Mouse (Mus musculus) kidney, embryonic 15.5 days (tissue): ENCODE results near the gene Hoxa6. TPM values are rescaled to one million over a fixed set of nuclear protein-coding genes. Genes with fewer than 3 reads are reported as not detected.

Experiments
- ATAC-seq: fragments of 200-750 bp; cut with Nextera tagmentation; replicated peaks from 2 replicates; pipeline ENCODE4 v1.8.0; 2017; ENCODE audit warnings: moderate TSS enrichment; ENCODE audit not compliant: low FRiP score
- H3K27ac ChIP-seq: fragments of 300-500 bp; sonication (generic); 2 replicates; pipeline ENCODE4 v1.5.1; 2015; ENCODE audit warnings: mild to moderate bottlenecking, inconsistent platforms
- H3K27me3 ChIP-seq: fragments of 300-500 bp; sonication (generic); 2 replicates; pipeline ENCODE4 v1.6.1; 2015; ENCODE audit warnings: inconsistent platforms
- H3K36me3 ChIP-seq: fragments of 300-500 bp; sonication (generic); 2 replicates; pipeline ENCODE4 v1.6.1; 2015; ENCODE audit warnings: inconsistent platforms
- H3K4me1 ChIP-seq: fragments of 300-500 bp; sonication (generic); 2 replicates; pipeline ENCODE4 v1.6.1; 2015; ENCODE audit warnings: inconsistent platforms
- H3K4me2 ChIP-seq: fragments of 300-500 bp; sonication (generic); 2 replicates; pipeline ENCODE4 v1.6.1; 2015; ENCODE audit warnings: moderate library complexity, mild to moderate bottlenecking, inconsistent platforms
- H3K4me3 ChIP-seq: fragments of 300-500 bp; sonication (generic); replicated peaks from 2 replicates; pipeline ENCODE4 v1.5.1; 2015; ENCODE audit warnings: mild to moderate bottlenecking, inconsistent platforms
- H3K9ac ChIP-seq: fragments of 300-500 bp; sonication (generic); 2 replicates; pipeline ENCODE4 v1.6.1; 2015; ENCODE audit warnings: mild to moderate bottlenecking, inconsistent platforms
- H3K9me3 ChIP-seq: fragments of 300-500 bp; sonication (generic); replicated peaks from 2 replicates; pipeline ENCODE4 v1.6.1; 2016; ENCODE audit warnings: inconsistent platforms
- WGBS: fragments of 180-500 bp; shearing (Covaris S2); methylation state at CpG from one replicate; pipeline ENCODE4 v1.1.7; 2015; ENCODE audit warnings: mixed read lengths; 5-methylcytosine and 5-hydroxymethylcytosine counted together
- polyA plus RNA-seq: library from polyadenylated mRNA; unstranded; fragments of >200 nt; fragmentation: Nextera tagmentation; extraction: Ambion mirVana; gene quantifications from 2 replicates; pipeline ENCODE4 v1.2.1, GENCODE M21; 2015

The Hoxa6 gene
- polyA plus RNA-seq, 1 experiment from 2014 or later: 4.3 TPM

- Histone ChIP-seq H3K4me2 (peak overlapping the region; percentile 74), H3K9me3 (no peaks in the 10 kb centered on the region), H3K27me3 (peaks cover 25% of the 10 kb centered on the region), H3K9ac (peak overlapping the region; percentile 96), H3K4me1 (peaks cover 57% of the 10 kb centered on the region), H3K4me3 (peak overlapping the region; percentile 76), H3K27ac (peak overlapping the region; percentile 95), H3K36me3 (no peaks in the 10 kb centered on the region)
- ATAC-seq: no peak
- under 1% methylated on average over 30 of the region's 30 CpGs for WGBS
Observed at GRCm38 (mm10) chr6:52239625-52240388, 31.3 kb upstream of the Hoxa6 start.

- 2% methylated on average over 7 of the region's 7 CpGs for WGBS
- H3K27ac ChIP-seq: peak overlapping the region; percentile 70
- H3K36me3 ChIP-seq: no peaks in the 10 kb centered on the region
- H3K4me1 ChIP-seq: peaks cover 63% of the 10 kb centered on the region
- peak overlapping the region; percentile 96 for H3K9ac ChIP-seq
- H3K4me3 ChIP-seq: peak overlapping the region; percentile 76
- peaks cover 28% of the 10 kb centered on the region for H3K27me3 ChIP-seq
- H3K9me3 ChIP-seq: no peaks in the 10 kb centered on the region
- peak overlapping the region; percentile 74 for H3K4me2 ChIP-seq
- no peak for ATAC-seq
Observed at GRCm38 (mm10) chr6:52238976-52239375, 30.5 kb upstream of the Hoxa6 start.

- Histone ChIP-seq H3K27ac (peak overlapping the region; percentile 97), H3K36me3 (no peaks in the 10 kb centered on the region), H3K4me1 (peaks cover 59% of the 10 kb centered on the region), H3K4me2 (peak overlapping the region; percentile 74), H3K9ac (peak overlapping the region; percentile 96), H3K27me3 (peaks cover 21% of the 10 kb centered on the region; the same call in 1 of the 2 replicates), H3K9me3 (no peaks in the 10 kb centered on the region), H3K4me3 (peak overlapping the region; percentile 76)
- WGBS: 6% methylated on average over 7 of the region's 7 CpGs
- no peak for ATAC-seq
Observed at GRCm38 (mm10) chr6:52238155-52238545, 29.6 kb upstream of the Hoxa6 start.

GRCm38 (mm10) chr6:52237346-52238154 is 29.0 kb upstream of the Hoxa6 start:
- peak overlapping the region; percentile 97 for H3K27ac ChIP-seq
- peak overlapping the region; percentile 76 for H3K4me3 ChIP-seq
- peaks cover 17% of the 10 kb centered on the region; the same call in 1 of the 2 replicates for H3K27me3 ChIP-seq
- WGBS: 9% methylated on average over 10 of the region's 10 CpGs
- H3K9me3 ChIP-seq: no peaks in the 10 kb centered on the region
- peaks cover 53% of the 10 kb centered on the region for H3K4me1 ChIP-seq
- no peaks in the 10 kb centered on the region for H3K36me3 ChIP-seq
- H3K9ac ChIP-seq: peak overlapping the region; percentile 96
- no peak for ATAC-seq
- peak overlapping the region; percentile 74 for H3K4me2 ChIP-seq

- peaks cover 47% of the 10 kb centered on the region for H3K4me1 ChIP-seq
- 25% methylated on average over 3 of the region's 3 CpGs for WGBS
- peak overlapping the region; percentile 97 for H3K27ac ChIP-seq
- H3K36me3 ChIP-seq: no peaks in the 10 kb centered on the region
- no peaks in the 10 kb centered on the region for H3K9me3 ChIP-seq
- H3K4me3 ChIP-seq: peak overlapping the region; percentile 76
- peak overlapping the region; percentile 74 for H3K4me2 ChIP-seq
- peak overlapping the region; percentile 96 for H3K9ac ChIP-seq
- ATAC-seq: no peak
- peaks cover 16% of the 10 kb centered on the region; the same call in 1 of the 2 replicates for H3K27me3 ChIP-seq
Observed at GRCm38 (mm10) chr6:52236806-52237205, 28.3 kb upstream of the Hoxa6 start.

GRCm38 (mm10) chr6:52235866-52236265 is 27.3 kb upstream of the Hoxa6 start:
- H3K4me3 ChIP-seq: peak overlapping the region; percentile 76
- 17% methylated on average over 6 of the region's 6 CpGs for WGBS
- H3K4me1 ChIP-seq: peaks cover 38% of the 10 kb centered on the region
- peak overlapping the region; percentile 97 for H3K27ac ChIP-seq
- H3K9me3 ChIP-seq: no peaks in the 10 kb centered on the region
- peak overlapping the region; percentile 74 for H3K4me2 ChIP-seq
- peaks cover 11% of the 10 kb centered on the region; the same call in 1 of the 2 replicates for H3K27me3 ChIP-seq
- no peak for ATAC-seq
- no peaks in the 10 kb centered on the region for H3K36me3 ChIP-seq
- H3K9ac ChIP-seq: peak overlapping the region; percentile 96

GRCm38 (mm10) chr6:52235267-52235666 is 26.7 kb upstream of the Hoxa6 start:
- Histone ChIP-seq H3K27ac (peak overlapping the region; percentile 97), H3K4me3 (peak overlapping the region; percentile 76), H3K4me2 (peak overlapping the region; percentile 74)

GRCm38 (mm10) chr6:52234428-52235140 is 26.1 kb upstream of the Hoxa6 start:
- peak; percentile 30 for ATAC-seq
- Histone ChIP-seq H3K36me3 (no peaks in the 10 kb centered on the region), H3K27me3 (peaks cover 7% of the 10 kb centered on the region; the same call in 1 of the 2 replicates), H3K9ac (peak overlapping the region; percentile 96), H3K4me1 (peaks cover 33% of the 10 kb centered on the region), H3K9me3 (no peaks in the 10 kb centered on the region), H3K4me3 (peak overlapping the region; percentile 76), H3K4me2 (peak overlapping the region; percentile 74), H3K27ac (peak overlapping the region; percentile 97)
- under 1% methylated on average over 61 of the region's 68 CpGs for WGBS

More at GRCm38 (mm10) chr6:52235267-52235666, 26.7 kb upstream of the Hoxa6 start:
- H3K36me3 ChIP-seq: no peaks in the 10 kb centered on the region
- H3K4me1 ChIP-seq: peaks cover 32% of the 10 kb centered on the region
- peak overlapping the region; percentile 96 for H3K9ac ChIP-seq
- ATAC-seq: no peak
- peaks cover 11% of the 10 kb centered on the region; the same call in 1 of the 2 replicates for H3K27me3 ChIP-seq
- H3K9me3 ChIP-seq: no peaks in the 10 kb centered on the region
- 15% methylated on average over 9 of the region's 9 CpGs for WGBS

- ATAC-seq: peak; percentile 47
- under 1% methylated on average over 70 of the region's 70 CpGs for WGBS
- H3K9ac ChIP-seq: peak overlapping the region; percentile 96
- H3K4me1 ChIP-seq: peaks cover 33% of the 10 kb centered on the region
- H3K27me3 ChIP-seq: peaks cover 7% of the 10 kb centered on the region; the same call in 1 of the 2 replicates
- peak overlapping the region; percentile 74 for H3K4me2 ChIP-seq
- no peaks in the 10 kb centered on the region for H3K36me3 ChIP-seq
- H3K4me3 ChIP-seq: peak overlapping the region; percentile 76
- H3K9me3 ChIP-seq: no peaks in the 10 kb centered on the region
- H3K27ac ChIP-seq: peak overlapping the region; percentile 97
Observed at GRCm38 (mm10) chr6:52233546-52234427, 25.3 kb upstream of the Hoxa6 start.

- Histone ChIP-seq H3K9me3 (no peaks in the 10 kb centered on the region), H3K4me2 (peak overlapping the region; percentile 74), H3K4me1 (peaks cover 33% of the 10 kb centered on the region), H3K27me3 (peaks cover 7% of the 10 kb centered on the region; the same call in 1 of the 2 replicates), H3K4me3 (peak overlapping the region; percentile 76), H3K36me3 (no peaks in the 10 kb centered on the region), H3K27ac (peak overlapping the region; percentile 97), H3K9ac (peak overlapping the region; percentile 96)
- ATAC-seq: no peak
- WGBS: 1% methylated on average over 23 of the region's 23 CpGs
Observed at GRCm38 (mm10) chr6:52232984-52233545, 24.5 kb upstream of the Hoxa6 start.
